Mouse (Mus musculus) urinary bladder, postnatal 14 days (tissue): Measurements from ENCODE around the gene Olfr91.

ENCODE experiments used
- DNase-seq: peaks from one replicate; pipeline ENCODE4 v3.0.0; 2021; ENCODE audit warnings: low spot score

Olfr91 gene

GRCm38 (mm10) chr17:37061435-37061834 is 36.6 kb downstream of the Olfr91 start:
- DNase-seq = no peak

GRCm38 (mm10) chr17:37056957-37057356 is 41.1 kb downstream of the Olfr91 start:
- DNase-seq = no peak

GRCm38 (mm10) chr17:37051745-37052144 is 46.3 kb downstream of the Olfr91 start:
- DNase-seq = no peak

- no peak for DNase-seq
Observed at GRCm38 (mm10) chr17:37050876-37051275, 47.2 kb downstream of the Olfr91 start.

- DNase-seq = peak; percentile 85
Observed at GRCm38 (mm10) chr17:37050399-37050798, 47.7 kb downstream of the Olfr91 start.

- peak; percentile 75 for DNase-seq
Observed at GRCm38 (mm10) chr17:37049570-37050310, 48.3 kb downstream of the Olfr91 start.

- no peak for DNase-seq
Observed at GRCm38 (mm10) chr17:37048383-37048782, 49.7 kb downstream of the Olfr91 start.

GRCm38 (mm10) chr17:37047981-37048380 is 50.1 kb downstream of the Olfr91 start:
- DNase-seq = no peak

- no peak for DNase-seq
Observed at GRCm38 (mm10) chr17:37047332-37047976, 50.6 kb downstream of the Olfr91 start.

- peak; percentile 65 for DNase-seq
Observed at GRCm38 (mm10) chr17:37046312-37047112, 51.6 kb downstream of the Olfr91 start.

- peak; percentile 82 for DNase-seq
Observed at GRCm38 (mm10) chr17:37045611-37046311, 52.3 kb downstream of the Olfr91 start, which contains the start of gene Gabbr1. Gene Gabbr1 (plus strand): TSS chr17:37045966.

GRCm38 (mm10) chr17:37044651-37045244 is 53.3 kb downstream of the Olfr91 start:
- DNase-seq = peak; percentile 22
